Mouse (Mus musculus) megakaryocyte, embryonic 14.5 days (primary cell): Measurements from ENCODE around the gene Gm49388.

Experiments
- FLI1 ChIP-seq: IDR thresholded peaks from 2 replicates; pipeline ENCODE4 v1.6.1; 2012; ENCODE audit warnings: low read length, inconsistent platforms, mixed read lengths
- GATA1 ChIP-seq: IDR thresholded peaks from 3 replicates; pipeline ENCODE4 v1.6.1; 2012; ENCODE audit warnings: mixed read lengths, low read length, inconsistent platforms, borderline replicate concordance

DNA sequence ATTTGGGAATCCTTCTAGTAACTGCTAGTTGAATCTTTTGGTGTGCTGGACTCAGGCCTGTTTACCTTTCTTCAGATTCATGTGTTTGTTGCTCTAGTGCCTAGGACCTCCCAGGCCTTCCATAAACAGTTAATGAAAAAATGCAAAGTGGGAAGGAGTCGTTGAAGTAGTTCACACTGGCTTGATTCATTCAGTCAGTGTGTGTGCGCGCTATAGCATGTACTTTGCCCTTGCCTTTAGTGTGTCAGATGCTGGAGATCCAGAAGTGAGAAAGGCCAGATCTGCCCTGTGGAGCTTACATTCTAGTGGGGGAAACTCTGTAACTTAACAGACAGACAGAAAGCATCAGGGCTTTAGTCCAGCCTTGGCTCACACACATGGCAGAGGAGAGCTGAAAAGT, 24.9 kb upstream of the Gm49388 start:
- TF ChIP-seq GATA1 (no peak), FLI1 (no peak)
